Mouse (Mus musculus) heart, embryonic 10.5 days (tissue): ENCODE measurements around the gene Spr. TPM values are rescaled to one million over a fixed set of nuclear protein-coding genes. Genes with fewer than 3 reads are reported as not detected.
"Not testable (repeated sequence)": the region's sequence is repeated elsewhere in the genome, so short reads cannot be mapped to it uniquely, and the experiment has no call there.

Source experiments
- DNase-seq: peaks from one replicate; pipeline ENCODE4 v3.0.0-alpha.2; 2017; ENCODE audit warnings: low spot score
- H3K27ac ChIP-seq: fragments of 300-500 bp; sonication (generic); 2 replicates; pipeline ENCODE4 v1.5.1; 2016; ENCODE audit warnings: mild to moderate bottlenecking
- H3K27me3 ChIP-seq: fragments of 300-500 bp; sonication (generic); 2 replicates; pipeline ENCODE4 v1.6.1; 2016; ENCODE audit warnings: mild to moderate bottlenecking; ENCODE audit not compliant: poor library complexity, insufficient read depth, severe bottlenecking
- H3K36me3 ChIP-seq: fragments of 300-500 bp; sonication (generic); 2 replicates; pipeline ENCODE4 v1.6.1; 2016; ENCODE audit warnings: mild to moderate bottlenecking, moderate library complexity
- H3K4me1 ChIP-seq: fragments of 300-500 bp; sonication (generic); 2 replicates; pipeline ENCODE4 v1.6.1; 2016; ENCODE audit warnings: mild to moderate bottlenecking
- H3K4me3 ChIP-seq: fragments of 300-500 bp; sonication (generic); 2 replicates; pipeline ENCODE4 v1.5.1; 2016; ENCODE audit warnings: mild to moderate bottlenecking, moderate library complexity
- H3K9me3 ChIP-seq: fragments of 300-500 bp; sonication (generic); 2 replicates; pipeline ENCODE4 v1.6.1; 2016; ENCODE audit warnings: mild to moderate bottlenecking, moderate library complexity
- WGBS: fragments of 180-500 bp; shearing (Covaris S2); methylation state at CpG from one replicate; pipeline ENCODE4 v1.1.7; 2016; 5-methylcytosine and 5-hydroxymethylcytosine counted together
- polyA plus RNA-seq: library from polyadenylated mRNA; unstranded; fragments of >200 nt; fragmentation: Nextera tagmentation; extraction: Ambion mirVana; gene quantifications from 2 replicates; pipeline ENCODE4 v1.2.1, GENCODE M21; 2016

Gene Spr
- polyA plus RNA-seq, 1 experiment from 2014 or later = 57.2 TPM

GRCm38 (mm10) chr6:85154861-85155528 lies 17.4 kb upstream of the Spr start:
- peak overlapping the region; percentile 75 for H3K27ac ChIP-seq
- no peaks in the 10 kb centered on the region for H3K9me3 ChIP-seq

DNA sequence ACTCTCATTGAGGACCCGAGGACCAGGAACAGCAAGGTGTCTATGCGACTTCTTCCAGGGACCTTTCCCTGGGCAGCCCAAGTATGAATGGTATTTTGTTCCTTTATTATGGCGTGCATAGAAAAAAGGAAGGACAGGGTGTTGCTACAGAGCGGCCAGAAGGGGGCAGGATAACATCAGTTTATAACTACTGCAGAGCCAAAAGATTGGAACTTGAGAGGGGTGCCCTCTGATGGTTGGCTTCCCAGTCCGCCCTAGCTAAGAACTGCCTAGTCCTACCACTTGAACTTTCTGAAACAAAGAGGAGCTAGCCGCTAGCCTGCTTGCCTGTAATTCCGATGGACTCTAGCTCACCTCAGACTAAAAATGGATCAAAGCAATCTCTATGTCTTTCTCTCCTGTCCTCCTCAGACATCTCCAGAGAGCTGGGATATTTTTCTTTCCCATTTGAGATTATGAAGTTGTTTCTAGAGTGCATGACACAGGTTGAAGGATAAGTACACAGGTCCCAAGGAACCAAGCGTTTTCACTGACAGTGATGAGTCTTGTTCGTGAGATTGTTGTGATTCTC lies 16.5 kb upstream of the Spr start:
- no peaks in the 10 kb centered on the region for H3K36me3 ChIP-seq
- H3K4me3 ChIP-seq = no peak overlapping the region
- 12% methylated on average over 9 of the region's 9 CpGs for WGBS
- peak; percentile 83 for DNase-seq
- no peak overlapping the region for H3K27ac ChIP-seq
- peaks cover 7% of the 10 kb centered on the region for H3K4me1 ChIP-seq
- peaks cover 7% of the 10 kb centered on the region for H3K27me3 ChIP-seq
- no peaks in the 10 kb centered on the region for H3K9me3 ChIP-seq

More at GRCm38 (mm10) chr6:85154861-85155528, 17.4 kb upstream of the Spr start:
- no peak for DNase-seq
- Histone ChIP-seq H3K27me3 (peaks cover 7% of the 10 kb centered on the region), H3K4me1 (peaks cover 7% of the 10 kb centered on the region), H3K4me3 (peak overlapping the region; percentile 66), H3K36me3 (no peaks in the 10 kb centered on the region)
- WGBS = 1% methylated on average over 34 of the region's 34 CpGs

GRCm38 (mm10) chr6:85150386-85150785 lies 12.8 kb upstream of the Spr start:
- Histone ChIP-seq H3K36me3 (no peaks in the 10 kb centered on the region), H3K27me3 (peaks cover 27% of the 10 kb centered on the region), H3K4me1 (peaks cover 7% of the 10 kb centered on the region), H3K9me3 (no peaks in the 10 kb centered on the region), H3K27ac (no peak overlapping the region), H3K4me3 (no peak overlapping the region)
- WGBS = 79% methylated on average over 3 of the region's 3 CpGs
- no peak for DNase-seq

- H3K36me3 ChIP-seq = no peaks in the 10 kb centered on the region
- WGBS = 53% methylated on average over 3 of the region's 3 CpGs
- DNase-seq = no peak
- no peak overlapping the region for H3K4me3 ChIP-seq
- 0 out of 2 replicates have a peak, but pooled peaks cover 2% of the 10 kb centered on the region for H3K4me1 ChIP-seq
- no peaks in the 10 kb centered on the region for H3K9me3 ChIP-seq
- H3K27me3 ChIP-seq = peaks cover 32% of the 10 kb centered on the region; the same call in 1 of the 2 replicates
- no peak overlapping the region for H3K27ac ChIP-seq
These were observed 10.1 kb upstream of the Spr start for GRCm38 (mm10) chr6:85147636-85148035.

- H3K27ac ChIP-seq = no peak overlapping the region
- no peak for DNase-seq
- 69% methylated on average over 3 of the region's 3 CpGs for WGBS
- peaks cover 28% of the 10 kb centered on the region; the same call in 1 of the 2 replicates for H3K27me3 ChIP-seq
- H3K9me3 ChIP-seq = no peaks in the 10 kb centered on the region
- no peak overlapping the region for H3K4me3 ChIP-seq
- 0 out of 2 replicates have a peak, but pooled peaks cover 2% of the 10 kb centered on the region for H3K4me1 ChIP-seq
- no peaks in the 10 kb centered on the region for H3K36me3 ChIP-seq
These were observed 6.9 kb upstream of the Spr start for GRCm38 (mm10) chr6:85144466-85144865.

GRCm38 (mm10) chr6:85141013-85141412 lies 3.4 kb upstream of the Spr start:
- WGBS = 9% methylated on average over 7 of the region's 7 CpGs
- not testable (repeated sequence) for H3K9me3 ChIP-seq, H3K36me3 ChIP-seq, H3K4me1 ChIP-seq, H3K27ac ChIP-seq, H3K4me3 ChIP-seq
- H3K27me3 ChIP-seq = peaks cover 15% of the 10 kb centered on the region; the same call in 1 of the 2 replicates
- peak; percentile 84 for DNase-seq

- Histone ChIP-seq H3K4me1 (peaks cover 7% of the 10 kb centered on the region), H3K36me3 (peaks cover 5% of the 10 kb centered on the region), H3K27me3 (no peaks in the 10 kb centered on the region), H3K27ac (no peak overlapping the region), H3K9me3 (no peaks in the 10 kb centered on the region), H3K4me3 (no peak overlapping the region)
- no peak for DNase-seq
- 87% methylated on average over 2 of the region's 2 CpGs for WGBS
These were observed 2.0 kb upstream of the Spr start for GRCm38 (mm10) chr6:85139534-85139933.

- Histone ChIP-seq H3K36me3 (peaks cover 21% of the 10 kb centered on the region), H3K4me3 (peak overlapping the region; percentile 80), H3K27ac (0 out of 2 replicates have a peak overlapping the region, but pooled peaks have one; percentile 94)
- H3K9me3 ChIP-seq, H3K27me3 ChIP-seq, DNase-seq, H3K4me1 ChIP-seq: not testable (repeated sequence)
- WGBS = 67% methylated on average over 7 of the region's 7 CpGs
These were observed 782 bp downstream of the Spr start for GRCm38 (mm10) chr6:85136784-85137183.

DNA sequence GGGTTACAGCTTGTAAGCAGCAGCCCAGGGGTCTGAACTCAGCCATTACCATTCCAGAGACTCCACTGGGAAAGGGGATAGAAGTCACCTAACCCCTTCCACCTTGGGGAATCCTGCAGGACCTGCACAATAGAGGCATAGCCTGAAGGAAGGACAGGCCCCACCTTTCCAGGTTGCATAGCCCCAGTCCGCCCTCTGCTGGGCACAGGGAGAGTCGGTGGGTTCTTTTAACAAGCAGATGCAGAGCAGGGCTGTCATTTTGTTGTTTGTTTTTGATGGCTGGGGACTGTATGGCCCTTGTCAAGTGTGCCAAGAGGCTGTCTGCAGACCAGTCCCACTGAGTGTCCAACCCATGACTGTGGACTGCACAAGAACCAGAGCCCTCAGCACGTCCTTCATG lies 4.8 kb downstream of the Spr start:
- H3K4me3 ChIP-seq, H3K4me1 ChIP-seq, H3K9me3 ChIP-seq, H3K27ac ChIP-seq, DNase-seq, H3K27me3 ChIP-seq: not testable (repeated sequence)
- H3K36me3 ChIP-seq = peaks cover 21% of the 10 kb centered on the region
- WGBS = 23% methylated on average over 3 of the region's 3 CpGs

- not testable (repeated sequence) for H3K27ac ChIP-seq, H3K4me1 ChIP-seq, H3K9me3 ChIP-seq, H3K4me3 ChIP-seq, DNase-seq
- Histone ChIP-seq H3K36me3 (peaks cover 21% of the 10 kb centered on the region), H3K27me3 (peaks cover 14% of the 10 kb centered on the region)
- WGBS = 84% methylated on average over 3 of the region's 3 CpGs
These were observed 5.3 kb downstream of the Spr start for GRCm38 (mm10) chr6:85132237-85132636.

DNA sequence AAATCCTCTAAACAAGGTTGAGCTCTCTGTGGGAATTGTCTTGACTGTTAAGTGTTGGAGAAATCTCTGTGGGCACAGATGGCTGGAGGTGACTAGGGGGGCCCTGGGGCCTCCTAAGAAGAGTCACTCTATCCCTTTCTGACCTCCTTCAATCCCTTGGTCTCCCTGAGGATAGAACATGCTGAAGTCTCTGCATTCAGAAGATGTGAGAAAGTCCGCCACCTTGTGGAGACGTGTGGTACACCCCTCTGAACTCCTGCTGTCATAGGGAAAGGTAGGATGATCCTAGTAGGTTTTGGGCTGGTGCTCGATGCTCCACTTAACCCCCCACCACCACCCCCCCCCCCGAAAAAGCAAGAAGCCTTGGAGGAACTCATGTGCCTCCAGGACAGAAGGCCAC lies 5.9 kb downstream of the Spr start:
- DNase-seq = no peak
- Histone ChIP-seq H3K27ac (no peak overlapping the region), H3K27me3 (peaks cover 19% of the 10 kb centered on the region), H3K4me3 (no peak overlapping the region), H3K4me1 (peaks cover 2% of the 10 kb centered on the region), H3K9me3 (no peaks in the 10 kb centered on the region), H3K36me3 (peaks cover 21% of the 10 kb centered on the region)
- 7% methylated on average over 4 of the region's 4 CpGs for WGBS

DNA sequence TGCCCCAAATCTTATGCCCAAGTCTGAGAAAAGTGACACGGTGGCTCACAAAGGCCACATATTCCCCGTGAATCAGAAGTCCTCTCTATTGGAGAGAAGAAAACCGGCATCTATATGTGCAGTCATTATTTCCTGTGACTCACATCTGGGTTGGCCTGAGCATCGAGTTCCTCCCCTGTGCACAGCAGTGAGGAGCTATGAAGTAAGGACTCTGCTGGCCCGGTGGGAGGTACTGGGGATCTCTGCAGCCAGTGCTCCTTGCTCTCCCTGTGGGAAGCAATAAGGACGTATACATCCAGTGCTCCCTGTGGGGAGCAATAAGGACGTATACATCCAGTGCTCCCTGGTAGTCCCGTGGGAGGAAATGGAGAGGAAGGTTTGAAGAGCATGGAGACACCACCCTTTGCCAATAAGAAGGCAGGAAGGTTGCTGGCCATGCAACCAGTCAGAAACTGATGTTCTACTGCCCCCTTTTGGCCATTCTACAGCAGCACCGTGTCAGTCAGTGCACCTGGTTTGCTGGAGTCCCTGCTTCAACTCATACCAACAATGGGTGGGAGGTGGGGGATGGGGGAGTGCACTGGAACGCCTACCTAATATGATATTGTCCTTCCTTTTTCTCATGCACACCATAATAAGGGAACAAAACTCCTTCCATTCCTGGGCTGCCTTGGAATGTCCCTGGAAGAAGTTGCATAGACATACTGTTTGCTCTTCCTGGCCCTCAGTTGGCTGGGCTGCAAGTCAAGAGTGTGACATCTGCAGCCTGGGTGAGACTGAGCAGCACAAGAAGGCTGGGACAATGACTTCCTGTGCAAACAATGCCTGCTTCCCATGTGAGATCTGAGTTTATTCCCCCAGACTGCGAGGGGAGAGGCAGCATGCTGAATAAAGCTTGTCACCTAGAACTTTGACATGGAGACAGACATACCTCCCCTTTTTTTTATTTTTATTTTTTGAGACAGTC lies 19.7 kb downstream of the Spr start:
- not testable (repeated sequence) for H3K4me1 ChIP-seq, H3K27ac ChIP-seq, H3K4me3 ChIP-seq, H3K9me3 ChIP-seq, H3K27me3 ChIP-seq, H3K36me3 ChIP-seq
- WGBS = 34% methylated on average over 10 of the region's 11 CpGs
- peak; percentile 83 for DNase-seq
